Mouse (Mus musculus) cerebellum, adult 2 months (tissue): ENCODE measurements around the gene Nrp1.

Experiments used
- CTCF ChIP-seq: fragments of 200-500 bp; IDR thresholded peaks from 2 replicates; pipeline ENCODE4 v1.5.1; 2011; ENCODE audit warnings: low read depth, mild to moderate bottlenecking, control low read depth, low read length, moderate library complexity, borderline replicate concordance; ENCODE audit not compliant: insufficient read depth
- POLR2A ChIP-seq: fragments of 200-500 bp; IDR thresholded peaks from 2 replicates; pipeline ENCODE4 v1.6.1; 2011; ENCODE audit warnings: low read length, control low read depth, borderline replicate concordance; ENCODE audit not compliant: insufficient read depth

GRCm38 (mm10) chr8:128544128-128544846 lies 185.9 kb downstream of the Nrp1 start:
- TF ChIP-seq CTCF, result no peak
- no peak for TF ChIP-seq POLR2A
